Mouse (Mus musculus): ENCODE data around the gene Aph1c. TPM values are rescaled to one million over a fixed set of nuclear protein-coding genes. Genes with fewer than 3 reads are reported as not detected.
"Not testable (repeated sequence)": the region's sequence is repeated elsewhere in the genome, so short reads cannot be mapped to it uniquely, and the experiment has no call there.

The Aph1c gene
- polyA plus RNA-seq, 1 experiment from 2014 or later = 3.4 TPM

DNA sequence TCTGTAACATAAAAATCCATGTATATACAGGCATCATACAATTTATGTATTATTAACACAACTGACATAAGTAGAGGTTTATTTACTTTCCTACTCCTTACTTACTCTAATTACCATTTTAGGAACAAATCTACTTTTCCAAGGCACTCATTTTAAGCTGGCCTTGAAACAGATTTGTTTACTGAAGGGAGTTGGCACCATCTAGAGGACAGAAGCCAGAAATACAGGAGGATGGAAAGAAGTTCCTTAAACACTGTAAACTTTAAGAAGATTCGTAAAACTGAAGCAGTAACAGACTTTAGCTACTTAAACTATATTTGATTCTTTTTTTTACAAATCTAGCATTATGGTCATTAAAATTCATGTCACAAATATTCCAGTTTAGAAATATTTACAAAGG lies 8.5 kb downstream of the Aph1c start:
- no peaks in the 10 kb centered on the region for H3K9me3 ChIP-seq
- H3K4me2 ChIP-seq (replicated peaks) = no peak overlapping the region
- H3K36me3 ChIP-seq = no peaks in the 10 kb centered on the region
- no peaks in the 10 kb centered on the region for H3K27me3 ChIP-seq (replicated peaks)
- 27% methylated on average over 1 of the region's 1 CpGs for WGBS
- no peaks in the 10 kb centered on the region for H3K4me1 ChIP-seq (replicated peaks)
- no peak overlapping the region for H3K4me3 ChIP-seq (replicated peaks)
- no peak for ATAC-seq
- H3K27ac ChIP-seq = no peak overlapping the region
- H3K9ac ChIP-seq = no peak overlapping the region

DNA sequence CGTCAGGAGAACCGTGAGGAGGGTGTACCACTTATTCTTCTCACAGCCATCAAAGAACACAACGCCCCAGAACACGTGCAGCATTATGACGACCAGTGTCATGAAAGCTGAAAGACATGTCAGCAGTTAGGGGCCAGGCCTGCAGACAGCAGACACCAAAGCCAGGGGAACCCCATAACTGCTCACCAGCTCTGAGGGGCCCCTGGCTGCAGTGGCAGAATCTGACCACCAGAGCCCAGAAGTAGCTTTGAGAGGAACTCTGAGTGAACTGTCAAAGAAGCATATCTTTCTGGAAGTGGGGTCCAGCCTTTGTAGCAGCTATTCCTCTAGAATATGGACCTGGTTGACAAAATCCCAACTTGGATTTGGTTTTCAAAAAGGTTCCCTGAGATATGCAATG lies 12.3 kb downstream of the Aph1c start:
- not testable (repeated sequence) for H3K4me2 ChIP-seq (replicated peaks); H3K9me3 ChIP-seq; H3K4me1 ChIP-seq (replicated peaks); H3K27me3 ChIP-seq (replicated peaks); H3K27ac ChIP-seq; ATAC-seq; H3K9ac ChIP-seq; H3K36me3 ChIP-seq; H3K4me3 ChIP-seq (replicated peaks)
- WGBS = 100% methylated on average over 1 of the region's 5 CpGs

DNA sequence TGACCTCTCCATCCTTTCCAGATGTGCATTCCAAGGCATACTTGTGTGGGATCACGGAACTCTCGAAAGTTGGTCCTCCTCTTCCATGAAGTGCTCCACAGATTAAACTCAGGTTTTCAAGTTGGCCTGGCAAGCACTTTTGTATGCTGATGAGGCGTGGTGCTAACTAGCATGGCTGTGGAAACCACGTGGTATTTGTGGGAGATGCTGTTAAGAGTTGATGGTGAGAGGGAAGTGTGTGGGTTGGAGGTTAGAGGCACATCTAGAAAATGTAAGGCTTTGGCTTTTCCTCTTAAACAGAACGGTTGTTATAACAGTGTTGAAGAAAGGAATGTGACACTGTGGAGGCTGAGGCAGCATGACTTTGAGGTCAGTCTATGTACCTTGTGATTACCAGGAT lies 13.5 kb downstream of the Aph1c start:
- Histone ChIP-seq H3K9ac (no peak overlapping the region), H3K4me1 (replicated peaks) (no peaks in the 10 kb centered on the region), H3K27me3 (replicated peaks) (no peaks in the 10 kb centered on the region), H3K9me3 (no peaks in the 10 kb centered on the region), H3K27ac (no peak overlapping the region), H3K4me2 (replicated peaks) (no peak overlapping the region), H3K4me3 (replicated peaks) (no peak overlapping the region), H3K36me3 (no peaks in the 10 kb centered on the region)
- ATAC-seq = no peak
- WGBS = 67% methylated on average over 5 of the region's 5 CpGs

GRCm38 (mm10) chr9:66813392-66813791 lies 21.1 kb downstream of the Aph1c start:
- Histone ChIP-seq H3K4me1 (replicated peaks) (no peaks in the 10 kb centered on the region), H3K9ac (no peak overlapping the region), H3K4me2 (replicated peaks) (no peak overlapping the region), H3K9me3 (no peaks in the 10 kb centered on the region), H3K27me3 (replicated peaks) (0 out of 2 replicates have a peak, but pooled peaks cover 3% of the 10 kb centered on the region), H3K36me3 (no peaks in the 10 kb centered on the region), H3K4me3 (replicated peaks) (no peak overlapping the region), H3K27ac (no peak overlapping the region)
- WGBS = 40% methylated on average over 2 of the region's 2 CpGs
- ATAC-seq = no peak

GRCm38 (mm10) chr9:66805951-66806350 lies 28.6 kb downstream of the Aph1c start:
- not testable (repeated sequence) for H3K27me3 ChIP-seq (replicated peaks); H3K9ac ChIP-seq; ATAC-seq; H3K27ac ChIP-seq; H3K36me3 ChIP-seq; H3K4me1 ChIP-seq (replicated peaks); H3K9me3 ChIP-seq
- 4% methylated on average over 32 of the region's 37 CpGs for WGBS
- peak overlapping the region; percentile 28 for H3K4me3 ChIP-seq (replicated peaks)
- peak overlapping the region; percentile 58 for H3K4me2 ChIP-seq (replicated peaks)

DNA sequence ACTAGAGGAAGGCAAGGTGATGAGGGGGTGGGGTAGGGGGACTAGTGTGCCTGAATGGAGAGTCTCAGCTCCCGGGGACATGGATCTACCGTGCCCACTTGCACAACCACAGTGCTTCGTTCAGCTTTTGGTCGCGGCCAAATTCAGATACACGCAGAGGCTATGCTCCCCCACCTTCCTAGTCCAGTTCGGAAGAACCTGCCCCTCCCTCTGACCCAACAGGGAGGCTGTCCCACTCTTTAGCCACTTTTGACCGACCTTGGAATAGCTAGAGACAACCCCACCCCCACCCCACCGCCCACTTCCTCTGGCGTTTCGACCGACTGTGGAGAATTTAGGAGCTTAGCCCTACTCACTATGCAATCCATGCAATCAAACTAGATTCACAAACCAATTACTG lies 32.6 kb downstream of the Aph1c start:
- Histone ChIP-seq H3K36me3 (no peaks in the 10 kb centered on the region), H3K9ac (no peak overlapping the region), H3K27ac (no peak overlapping the region), H3K4me1 (replicated peaks) (no peaks in the 10 kb centered on the region), H3K27me3 (replicated peaks) (peaks cover 4% of the 10 kb centered on the region; the same call in 1 of the 2 replicates), H3K4me2 (replicated peaks) (no peak overlapping the region), H3K9me3 (no peaks in the 10 kb centered on the region), H3K4me3 (replicated peaks) (no peak overlapping the region)
- WGBS = 36% methylated on average over 12 of the region's 12 CpGs
- ATAC-seq = no peak

DNA sequence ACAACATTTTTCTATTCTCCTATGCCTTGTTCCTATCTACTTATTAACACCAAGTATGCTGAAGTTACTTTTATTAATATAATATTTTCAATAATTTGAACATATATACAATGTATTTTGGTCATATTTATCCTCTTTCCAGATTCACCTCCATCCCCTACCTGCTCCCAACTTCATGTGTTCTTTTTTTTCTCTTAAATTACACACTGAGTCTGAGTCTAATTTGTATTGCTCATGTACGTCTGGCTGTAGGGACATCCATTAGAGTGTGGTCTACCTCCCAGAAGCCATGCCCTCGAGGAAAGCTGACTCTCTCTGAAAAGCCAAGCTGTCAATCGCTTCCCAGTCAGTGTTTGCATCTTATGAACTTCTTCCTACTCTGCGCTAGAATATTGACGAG lies 37.8 kb downstream of the Aph1c start, which contains the start of gene Gm10647:
TSS of gene Gm10647 (plus strand) at position 301 of the 400 bp plus-strand sequence.
- Histone ChIP-seq H3K27ac (peak within 1 kb of the TSS; percentile 90), H3K9ac (peak within 1 kb of the TSS; percentile 9; the same call in 1 of the 2 replicates), H3K36me3 (no peaks in the 10 kb centered on the region), H3K4me1 (replicated peaks) (no peaks in the 10 kb centered on the region), H3K27me3 (replicated peaks) (peaks cover 3% of the 10 kb centered on the region; the same call in 1 of the 2 replicates), H3K9me3 (no peaks in the 10 kb centered on the region), H3K4me2 (replicated peaks) (peak within 1 kb of the TSS; percentile 90), H3K4me3 (replicated peaks) (peak within 1 kb of the TSS; percentile 60)
- WGBS = 70% methylated on average over 5 of the region's 5 CpGs
- ATAC-seq = no peak

DNA sequence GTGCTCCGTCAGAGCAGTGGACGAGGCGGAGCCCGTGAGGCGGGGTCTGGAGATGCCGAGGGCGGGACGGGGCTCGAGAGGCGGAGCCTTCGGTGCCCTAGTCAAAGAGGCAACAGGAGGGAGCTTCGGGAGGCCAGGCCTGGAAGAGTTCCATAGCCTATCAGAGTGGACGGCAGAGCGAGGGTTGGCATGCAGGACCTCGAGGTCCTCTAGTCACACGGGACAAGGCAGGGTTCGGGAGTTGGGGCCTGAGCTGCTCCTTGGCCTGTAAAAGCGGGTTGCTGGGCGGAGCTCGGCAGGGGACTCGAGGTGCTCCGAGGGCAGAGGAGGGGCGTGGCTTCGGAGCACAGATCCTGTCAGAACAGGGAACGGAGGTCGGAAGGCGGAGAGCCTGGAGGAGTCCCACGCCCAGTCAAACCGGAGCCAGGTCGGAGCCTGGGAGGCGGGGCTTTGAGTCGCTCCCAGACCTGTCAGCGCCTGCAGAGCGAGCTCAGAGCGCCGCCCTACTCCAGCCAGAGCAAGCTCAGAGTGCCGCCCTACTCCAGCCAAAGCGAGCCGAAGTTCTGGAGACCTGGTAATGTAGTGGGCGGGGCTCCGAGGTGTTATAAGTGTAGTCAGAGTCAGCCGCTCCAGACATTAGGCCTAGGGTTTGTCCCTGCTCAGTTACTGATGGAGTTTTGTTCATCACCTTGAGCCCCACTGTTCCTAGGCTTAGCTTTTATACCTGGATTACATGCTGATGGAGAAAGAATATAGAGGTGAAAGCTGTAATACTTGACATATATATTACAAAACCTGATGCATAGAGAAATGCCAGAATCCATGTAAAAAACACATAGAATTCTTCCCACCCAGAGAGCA lies 38.8 kb downstream of the Aph1c start, which contains the start of gene Aph1b:
TSS of gene Aph1b (minus strand) at position 27 of the 861 bp plus-strand sequence.
- Histone ChIP-seq H3K4me2 (replicated peaks) (peak within 1 kb of the TSS; percentile 90), H3K36me3 (no peaks in the 10 kb centered on the region), H3K4me1 (replicated peaks) (no peaks in the 10 kb centered on the region), H3K9me3 (no peaks in the 10 kb centered on the region), H3K27ac (peak within 1 kb of the TSS; percentile 90), H3K9ac (peak within 1 kb of the TSS; percentile 72), H3K27me3 (replicated peaks) (no peaks in the 10 kb centered on the region), H3K4me3 (replicated peaks) (peak within 1 kb of the TSS; percentile 60)
- under 1% methylated on average over 42 of the region's 42 CpGs for WGBS
- ATAC-seq = peak; percentile 99

DNA sequence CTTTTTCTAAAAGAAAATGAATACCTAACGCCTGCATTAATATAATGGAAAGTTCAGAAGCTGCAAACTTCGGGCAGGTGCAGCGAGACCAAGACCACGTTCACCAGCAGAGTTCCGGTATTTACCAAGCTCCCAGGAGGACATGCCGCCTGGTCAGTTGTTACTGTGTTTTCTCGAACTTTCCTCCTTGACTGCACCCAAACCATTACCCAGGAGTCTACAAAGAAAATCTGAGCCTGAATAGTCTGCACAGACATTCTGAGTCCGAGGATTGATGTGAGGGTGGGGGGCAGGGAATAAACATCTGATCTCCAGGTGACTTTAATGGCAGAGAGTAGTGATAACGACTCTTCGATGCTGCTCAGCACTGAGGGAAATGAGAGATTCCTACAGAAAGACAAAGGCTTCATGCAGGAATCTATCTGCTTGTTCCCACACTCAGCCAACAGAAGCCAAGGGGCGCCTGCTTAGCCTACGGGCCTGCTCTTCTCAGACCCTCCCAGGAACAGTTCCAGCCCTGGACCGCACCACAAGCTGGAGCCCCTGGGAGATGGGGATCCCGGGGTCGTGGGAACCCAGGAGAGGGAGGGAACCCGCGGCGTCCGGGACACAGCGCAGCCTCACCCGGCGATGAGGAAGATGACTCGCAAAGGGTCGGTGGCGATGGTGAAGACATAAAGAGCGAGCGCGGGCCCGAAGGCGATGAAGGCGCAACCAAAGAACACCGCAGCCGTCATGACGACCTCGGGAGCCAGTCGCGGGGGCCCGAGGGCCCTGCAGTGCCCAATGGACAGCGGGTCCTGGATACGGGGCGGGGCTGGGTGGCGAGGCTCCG lies 39.7 kb downstream of the Aph1c start:
- Histone ChIP-seq H3K9me3 (no peaks in the 10 kb centered on the region), H3K4me2 (replicated peaks) (peak overlapping the region; percentile 90), H3K4me1 (replicated peaks) (no peaks in the 10 kb centered on the region), H3K36me3 (no peaks in the 10 kb centered on the region), H3K4me3 (replicated peaks) (peak overlapping the region; percentile 60), H3K27me3 (replicated peaks) (no peaks in the 10 kb centered on the region), H3K9ac (peak overlapping the region; percentile 72), H3K27ac (peak overlapping the region; percentile 90)
- 2% methylated on average over 43 of the region's 43 CpGs for WGBS
- ATAC-seq = peak; percentile 57

DNA sequence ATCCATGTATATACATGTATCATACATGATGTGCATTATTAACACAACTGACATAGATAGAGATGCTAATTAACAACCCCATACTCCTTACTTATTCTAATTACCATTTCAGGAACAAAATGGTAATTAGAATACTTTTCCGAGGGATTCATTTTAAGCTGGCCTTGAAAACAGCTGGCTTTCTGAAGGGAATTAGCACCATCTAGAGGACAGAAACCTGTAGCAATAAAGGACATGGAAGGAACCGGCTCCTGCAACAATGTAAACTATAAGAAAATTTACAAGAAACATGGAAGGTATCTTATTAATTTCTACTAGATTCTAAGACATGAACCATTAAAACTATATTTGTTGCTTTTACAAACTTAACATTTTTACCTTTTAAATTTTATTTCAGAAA lies 46.7 kb downstream of the Aph1c start:
- H3K4me3 ChIP-seq (replicated peaks) = no peak overlapping the region
- H3K9ac ChIP-seq = no peak overlapping the region
- no peaks in the 10 kb centered on the region for H3K36me3 ChIP-seq
- no peak for ATAC-seq
- H3K27me3 ChIP-seq (replicated peaks) = no peaks in the 10 kb centered on the region
- H3K4me1 ChIP-seq (replicated peaks) = no peaks in the 10 kb centered on the region
- H3K9me3 ChIP-seq = no peaks in the 10 kb centered on the region
- H3K27ac ChIP-seq = no peak overlapping the region
- H3K4me2 ChIP-seq (replicated peaks) = no peak overlapping the region
- WGBS = 2% methylated on average over 2 of the region's 2 CpGs

DNA sequence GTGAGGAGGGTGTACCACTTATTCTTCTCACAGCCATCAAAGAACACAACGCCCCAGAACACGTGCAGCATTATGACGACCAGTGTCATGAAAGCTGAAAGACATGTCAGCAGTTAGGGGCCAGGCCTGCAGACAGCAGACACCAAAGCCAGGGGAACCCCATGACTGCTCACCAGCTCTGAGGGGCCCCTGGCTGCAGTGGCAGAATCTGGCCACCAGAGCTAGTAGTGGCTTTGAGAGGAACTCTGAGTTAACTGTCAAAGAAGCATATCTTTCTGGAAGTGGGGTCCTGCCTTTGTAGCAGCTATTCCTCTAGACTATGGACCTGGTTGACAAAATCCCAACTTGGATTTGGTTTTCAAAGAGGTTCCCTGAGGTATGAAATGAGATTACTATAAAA lies 50.0 kb downstream of the Aph1c start:
- WGBS = 83% methylated on average over 1 of the region's 3 CpGs
- H3K4me3 ChIP-seq (replicated peaks); H3K27me3 ChIP-seq (replicated peaks); ATAC-seq; H3K27ac ChIP-seq; H3K4me1 ChIP-seq (replicated peaks); H3K4me2 ChIP-seq (replicated peaks); H3K36me3 ChIP-seq; H3K9me3 ChIP-seq; H3K9ac ChIP-seq: not testable (repeated sequence)

- no peak overlapping the region for H3K27ac ChIP-seq
- H3K27me3 ChIP-seq (replicated peaks) = no peaks in the 10 kb centered on the region
- no peak overlapping the region for H3K4me3 ChIP-seq (replicated peaks)
- H3K4me2 ChIP-seq (replicated peaks) = no peak overlapping the region
- H3K9ac ChIP-seq = no peak overlapping the region
- 0 out of 2 replicates have a peak, but pooled peaks cover 2% of the 10 kb centered on the region for H3K4me1 ChIP-seq (replicated peaks)
- H3K9me3 ChIP-seq = no peaks in the 10 kb centered on the region
- no peaks in the 10 kb centered on the region for H3K36me3 ChIP-seq
- ATAC-seq = no peak
Measured at GRCm38 (mm10) chr9:66770701-66771100, 63.8 kb downstream of the Aph1c start.
